Mouse (Mus musculus) A20 (cell line): ENCODE data around the gene Batf2.
"Not testable (repeated sequence)": the region's sequence is repeated elsewhere in the genome, so short reads cannot be mapped to it uniquely, and the experiment has no call there.

Experiments
- DNase-seq: peaks from one replicate; pipeline ENCODE4 v3.0.0-alpha.2; 2011; ENCODE audit warnings: low read depth, low spot score

Gene Batf2

DNA sequence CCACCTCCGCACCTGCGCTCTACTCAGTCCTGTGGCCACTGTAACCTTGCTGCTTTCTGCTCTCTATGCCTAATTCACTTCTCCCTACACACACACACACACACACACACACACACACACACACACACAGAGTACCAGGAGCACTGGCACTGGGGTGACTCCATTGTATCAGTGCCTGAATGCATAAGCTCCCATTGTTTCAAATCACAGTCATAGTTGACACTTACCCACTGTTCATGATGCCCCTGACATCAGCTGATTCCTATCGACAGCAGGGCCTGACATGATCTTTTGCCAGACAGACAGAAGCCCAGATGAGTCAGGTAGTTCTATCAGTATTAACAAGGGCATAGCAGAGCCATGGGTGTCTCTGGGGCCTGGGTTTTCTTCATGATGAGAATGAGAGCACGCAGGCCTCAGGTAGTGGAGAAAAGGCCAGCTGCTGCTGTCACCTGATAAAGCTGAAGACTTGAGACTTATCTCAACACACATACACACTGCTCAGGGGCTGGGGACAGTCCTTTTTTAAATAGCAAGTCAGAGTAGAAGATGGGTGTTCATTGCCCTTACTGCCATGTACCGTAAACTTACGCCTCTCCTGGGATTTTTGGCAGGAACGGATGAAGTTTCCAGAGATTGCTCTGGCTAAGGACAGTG lies 8.5 kb upstream of the Batf2 start:
- no peak for DNase-seq

DNA sequence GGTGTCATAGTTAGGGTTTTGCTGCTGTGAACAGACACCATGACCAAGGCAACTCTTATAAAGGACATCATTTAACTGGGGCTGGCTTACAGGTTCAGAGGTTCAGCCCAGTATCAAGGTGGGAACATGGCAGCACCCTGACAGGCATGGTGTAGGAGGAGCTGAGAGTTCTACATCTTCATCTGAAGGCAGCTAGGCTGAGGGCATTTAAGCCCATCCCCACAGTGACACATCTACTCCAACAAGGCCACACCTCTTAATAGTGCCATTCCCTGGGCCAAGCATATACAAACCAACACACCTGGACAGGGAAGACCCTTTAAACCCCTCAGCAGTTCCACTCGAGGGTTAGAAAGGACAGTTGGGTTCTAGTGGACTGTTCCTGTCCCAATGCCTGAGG lies 7.6 kb upstream of the Batf2 start:
- DNase-seq, result not testable (repeated sequence)

DNA sequence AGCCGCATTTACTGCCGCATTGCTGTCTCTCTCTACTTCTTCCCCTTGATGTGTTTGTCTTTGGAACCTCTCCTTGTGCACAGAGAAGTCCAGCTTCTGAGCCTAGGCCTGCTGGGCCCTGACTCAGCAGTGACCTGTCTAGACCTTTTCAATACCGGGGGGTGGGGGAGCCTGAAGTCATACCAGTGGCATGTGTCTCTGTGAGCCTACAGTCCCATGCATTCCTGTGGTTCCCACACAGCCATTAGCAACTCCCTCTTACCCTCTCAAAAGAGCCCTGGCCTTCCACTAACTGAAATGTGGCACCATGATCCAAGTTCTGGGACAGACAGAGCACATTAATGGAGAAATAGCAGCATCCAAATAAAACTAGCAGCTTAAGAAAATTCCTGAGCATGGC lies 4.4 kb upstream of the Batf2 start:
- no peak for DNase-seq

DNA sequence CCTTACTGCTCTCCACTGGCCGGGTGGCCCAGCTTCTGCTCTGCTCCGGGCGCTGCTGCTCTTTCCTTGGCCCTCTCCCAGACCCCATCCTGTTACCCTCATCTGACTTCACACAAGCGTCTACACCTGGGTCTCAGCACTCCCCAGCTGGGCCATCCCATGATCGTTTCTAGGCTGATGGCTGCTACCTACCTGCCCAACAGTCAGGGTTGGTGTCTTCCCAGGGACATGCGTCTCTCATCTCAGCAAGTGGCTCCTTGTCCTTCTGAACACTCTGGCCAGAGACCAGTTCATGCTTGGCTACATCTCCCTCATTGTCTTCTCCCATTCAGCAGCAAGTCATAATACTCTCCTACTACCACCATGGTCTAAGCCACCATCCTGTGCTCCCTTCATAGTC lies 1.1 kb upstream of the Batf2 start:
- DNase-seq, result no peak

DNA sequence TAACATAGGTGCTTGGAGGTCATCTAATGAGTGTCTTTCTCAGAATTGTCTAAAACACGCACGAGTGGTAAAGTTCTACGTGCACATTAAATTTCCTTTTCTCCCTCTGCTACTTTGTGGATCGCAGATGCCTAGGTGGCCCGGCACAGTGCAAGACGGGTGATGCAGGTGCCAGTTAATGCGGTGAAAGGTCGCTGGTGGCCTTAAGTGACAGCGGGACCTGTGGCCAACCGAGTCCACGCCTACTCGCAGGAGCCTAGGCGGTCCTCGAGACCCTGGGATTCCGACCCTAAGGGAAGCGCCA lies 457 bp upstream of the Batf2 start:
- no peak for DNase-seq

DNA sequence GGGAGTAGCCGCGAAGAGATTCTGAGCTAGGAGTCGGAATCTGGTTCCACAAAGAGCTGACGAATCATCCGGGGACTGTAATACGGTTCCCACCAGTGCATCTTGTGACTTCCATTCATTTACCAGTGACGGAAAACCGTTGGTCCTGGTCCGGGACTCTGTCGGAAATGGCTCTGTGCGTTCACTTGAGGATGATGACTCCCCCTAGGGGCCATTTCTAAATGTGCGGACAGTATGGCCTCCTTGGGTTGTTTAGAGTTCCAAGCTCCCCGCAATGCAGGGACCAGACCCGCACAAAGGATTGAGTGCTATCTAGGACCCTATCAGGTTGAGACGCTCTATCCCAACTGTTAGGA lies 589 bp downstream of the Batf2 start, which contains the start of gene Arl2:
Arl2 (minus strand) TSS at position 155 of the 356 bp plus-strand sequence.
- DNase-seq, result peak; percentile 93

DNA sequence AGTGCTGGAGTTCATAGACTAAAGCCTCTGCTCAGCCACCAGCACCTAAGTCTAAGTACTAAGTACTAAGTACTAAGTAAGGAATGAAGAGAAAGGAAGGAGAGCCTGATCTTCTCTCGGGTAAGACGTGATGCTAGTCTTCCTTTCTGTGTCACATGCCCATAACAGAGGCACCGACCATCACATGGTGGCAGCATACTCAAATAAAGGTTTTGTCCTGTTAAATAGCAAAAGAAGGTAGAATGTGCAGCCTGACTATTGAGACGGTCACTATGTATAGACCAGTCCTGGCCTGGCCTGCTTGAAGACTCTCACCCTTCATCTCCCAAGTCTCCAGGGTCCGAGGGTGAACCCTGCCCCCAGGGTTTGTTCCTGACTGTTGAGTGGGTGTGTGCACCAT lies 4.1 kb downstream of the Batf2 start:
- DNase-seq, result no peak

DNA sequence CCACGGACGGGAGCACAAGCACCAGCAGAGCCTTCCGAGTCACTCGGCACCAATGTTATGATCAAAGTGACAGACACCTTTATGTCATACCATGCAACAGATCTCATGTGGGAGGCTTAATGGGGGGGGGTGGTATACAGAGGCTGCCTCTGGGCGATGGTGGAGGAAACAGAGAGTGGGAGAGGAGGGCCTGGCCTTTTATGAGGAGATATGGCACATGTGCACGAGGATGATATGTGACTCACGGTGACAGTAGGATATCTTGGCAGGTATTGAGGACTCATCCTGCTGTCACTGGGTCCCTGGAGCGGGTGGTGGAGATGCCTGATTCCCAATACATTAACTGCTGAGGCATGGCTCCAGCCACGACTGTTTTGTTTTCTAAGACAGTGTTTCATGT lies 14.4 kb downstream of the Batf2 start:
- DNase-seq, result no peak

DNA sequence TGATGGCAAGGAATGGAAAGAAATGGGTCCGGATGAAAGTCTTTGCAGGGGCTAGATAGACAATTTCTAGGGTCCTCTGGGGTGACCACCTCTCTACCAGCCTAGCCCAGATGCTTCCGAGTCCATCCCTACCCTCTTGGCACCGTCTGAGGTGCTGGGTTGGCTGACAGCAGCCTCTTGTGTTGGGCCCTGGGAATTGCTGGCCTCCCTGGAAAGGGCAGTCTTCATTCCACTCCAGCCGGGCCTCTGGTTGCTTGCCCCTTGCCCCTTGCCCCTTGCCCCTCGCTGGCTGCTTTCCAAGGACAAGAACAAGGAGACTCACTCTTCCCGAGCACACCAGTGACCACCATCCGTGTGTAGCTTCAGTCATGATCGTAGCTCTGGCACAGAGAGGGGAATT lies 15.6 kb downstream of the Batf2 start:
- no peak for DNase-seq

DNA sequence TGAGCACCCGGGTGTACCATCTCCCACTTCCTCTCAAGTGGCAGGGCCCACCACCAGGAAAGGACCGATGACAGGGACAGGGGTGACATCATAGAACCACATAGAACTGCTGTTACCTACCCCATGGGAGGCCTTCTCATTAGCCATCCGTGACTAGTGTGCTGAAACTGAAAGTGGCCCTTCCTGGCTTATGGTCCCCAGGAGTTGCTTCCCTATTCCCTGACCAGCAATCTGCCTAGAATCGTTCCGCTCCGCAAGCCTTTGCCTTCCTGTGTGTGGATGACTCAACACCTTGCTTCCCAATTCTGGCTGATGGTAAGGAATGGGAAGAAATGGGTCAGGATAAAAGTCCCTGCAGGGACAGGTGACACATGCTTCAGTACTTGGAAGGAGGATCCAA lies 16.4 kb downstream of the Batf2 start:
- peak; percentile 24 for DNase-seq

DNA sequence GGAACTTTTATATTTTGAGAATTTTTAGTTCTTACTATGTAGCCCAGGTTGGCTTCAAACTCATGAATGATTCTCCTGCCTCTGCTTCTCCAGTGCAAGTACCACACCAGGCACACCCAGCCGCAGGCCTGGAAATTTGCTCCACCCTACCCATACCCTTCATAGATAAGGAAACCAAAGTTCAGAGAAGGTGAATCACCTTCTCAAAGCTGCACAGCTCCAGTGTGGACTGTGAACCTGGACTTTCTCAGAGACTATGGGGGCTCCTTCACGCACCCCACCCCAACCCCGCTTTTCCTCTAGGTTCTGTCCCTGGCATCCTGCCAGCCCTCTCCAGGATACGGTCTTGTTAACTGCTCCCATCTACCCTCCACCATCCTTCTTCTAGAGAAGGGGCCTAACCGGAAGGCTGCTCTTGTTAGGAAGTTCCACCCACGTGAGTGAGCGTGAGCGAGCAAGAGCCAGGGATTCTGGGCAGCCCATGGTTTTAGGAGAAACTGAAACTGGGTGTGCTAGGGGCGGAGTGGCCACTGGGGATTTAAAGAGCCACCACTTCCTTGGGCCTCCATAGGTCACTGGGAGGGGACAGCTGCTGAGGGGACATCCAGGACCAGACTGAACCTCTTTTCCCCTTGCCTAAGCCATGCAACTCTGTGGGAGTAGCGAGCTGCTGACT lies 23.2 kb downstream of the Batf2 start:
- DNase-seq, result no peak

DNA sequence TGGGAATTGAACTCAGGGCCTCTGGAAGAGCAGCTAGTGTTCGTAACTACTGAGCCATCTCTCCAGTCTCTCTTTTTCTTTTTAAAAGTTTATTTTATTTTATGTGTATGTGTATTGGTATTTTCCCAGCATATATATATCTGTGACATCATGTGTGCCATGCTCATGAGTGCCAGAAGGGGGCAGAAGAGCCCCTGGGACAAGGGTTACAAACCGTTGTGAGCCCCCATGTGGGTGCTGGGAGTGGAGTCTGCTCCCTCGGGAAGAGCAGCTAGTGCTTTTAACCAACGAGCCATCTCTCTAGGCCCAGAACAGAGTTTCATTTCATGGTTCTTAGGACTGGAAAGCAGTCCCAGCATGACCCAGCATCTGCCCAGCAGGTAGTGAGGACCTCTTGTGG lies 26.0 kb downstream of the Batf2 start:
- DNase-seq, result peak; percentile 30

DNA sequence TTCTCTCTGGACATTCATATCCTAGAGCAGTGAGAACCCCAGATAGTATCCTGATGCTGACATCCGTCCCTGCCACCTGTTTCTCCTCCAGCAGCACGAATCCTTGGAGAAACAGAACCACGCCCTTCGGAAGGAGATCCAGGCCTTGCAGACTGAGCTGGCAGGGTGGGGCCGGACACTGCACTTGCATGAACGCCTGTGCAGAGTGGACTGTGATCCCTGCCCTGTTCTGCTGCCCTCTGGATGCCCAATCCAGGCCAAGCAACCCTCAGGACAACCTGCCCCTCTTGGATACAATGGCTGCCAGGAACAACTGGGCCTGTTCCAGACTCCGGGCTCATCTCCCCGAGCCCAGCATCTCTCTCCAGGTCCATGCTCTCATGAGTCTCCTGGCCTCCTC lies 30.4 kb downstream of the Batf2 start:
- DNase-seq, result no peak

DNA sequence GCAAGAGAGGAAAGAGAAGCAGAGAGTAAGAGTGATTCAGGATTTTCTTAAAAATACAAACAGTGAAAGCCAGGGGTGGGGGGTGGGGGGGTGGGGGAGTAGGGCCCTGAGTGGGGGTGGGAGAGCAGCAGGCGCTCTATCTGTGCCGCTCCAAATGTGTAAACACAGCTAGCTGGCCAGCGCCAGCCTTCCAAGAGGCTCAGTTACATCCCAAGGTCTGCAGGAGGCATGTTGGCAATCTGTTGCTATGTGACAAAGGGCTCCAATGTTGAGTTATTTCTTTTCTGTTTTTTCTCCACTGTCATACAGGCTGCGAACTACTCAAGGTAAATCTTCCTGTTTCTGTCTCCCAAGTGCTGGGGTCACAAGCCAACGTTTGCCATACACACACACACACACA lies 34.0 kb downstream of the Batf2 start:
- DNase-seq, result no peak

DNA sequence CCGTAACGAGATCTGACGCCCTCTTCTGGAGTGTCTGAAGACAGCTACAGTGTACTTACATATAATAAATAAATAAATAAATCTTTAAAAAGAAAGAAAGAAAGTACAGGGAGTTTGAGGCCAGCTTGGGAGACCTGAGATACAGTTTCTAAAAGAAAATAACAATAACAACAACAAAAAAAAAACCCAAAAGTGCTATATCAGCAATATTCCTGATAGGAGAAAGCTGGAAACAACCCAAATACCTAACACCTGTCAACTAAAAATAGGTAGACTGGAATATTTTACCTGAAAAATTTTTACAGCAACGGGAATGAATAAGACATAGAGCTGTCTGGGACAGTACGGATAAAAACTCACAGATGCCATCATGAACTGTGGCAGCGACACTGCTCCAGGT lies 38.0 kb downstream of the Batf2 start:
- no peak for DNase-seq

DNA sequence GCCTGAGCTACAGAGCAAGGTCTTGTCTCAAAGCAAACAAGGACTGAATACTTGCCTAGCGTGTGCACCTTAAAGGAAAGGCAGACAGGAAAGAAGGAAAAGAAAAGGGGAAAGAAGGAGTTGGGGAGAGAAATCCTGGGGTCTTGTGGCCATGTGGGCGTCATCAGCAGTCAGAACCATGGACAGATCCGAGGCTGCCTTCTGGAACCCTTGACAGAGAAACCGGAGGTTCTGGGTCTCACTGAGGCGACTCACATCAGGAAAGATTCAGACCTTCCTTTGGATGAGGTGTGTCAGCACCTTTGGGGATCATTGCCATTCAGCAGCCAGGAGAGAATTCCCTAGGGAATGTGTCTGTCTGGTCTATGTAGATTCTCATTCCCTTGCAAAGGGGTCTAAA lies 40.8 kb downstream of the Batf2 start:
- peak; percentile 25 for DNase-seq

DNA sequence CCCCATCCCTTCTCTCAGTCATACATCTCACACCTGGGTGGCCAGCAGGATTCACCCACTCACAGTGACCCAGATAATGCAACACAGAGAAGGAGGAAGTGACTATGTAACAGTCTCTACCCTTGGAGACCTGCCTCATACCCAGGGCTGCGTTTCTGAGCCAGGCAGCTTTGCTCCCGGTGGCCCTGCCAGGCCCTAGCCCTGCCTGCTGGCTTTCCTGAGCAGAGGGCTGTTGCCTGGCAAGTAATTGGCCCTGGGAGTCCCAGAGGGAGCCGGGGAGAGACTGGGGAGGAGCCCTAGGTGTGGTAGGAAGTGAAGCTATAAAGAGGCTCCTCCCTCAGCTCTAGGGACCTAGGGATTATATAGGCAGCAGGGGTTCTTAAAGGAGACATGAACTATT lies 41.8 kb downstream of the Batf2 start:
- no peak for DNase-seq

DNA sequence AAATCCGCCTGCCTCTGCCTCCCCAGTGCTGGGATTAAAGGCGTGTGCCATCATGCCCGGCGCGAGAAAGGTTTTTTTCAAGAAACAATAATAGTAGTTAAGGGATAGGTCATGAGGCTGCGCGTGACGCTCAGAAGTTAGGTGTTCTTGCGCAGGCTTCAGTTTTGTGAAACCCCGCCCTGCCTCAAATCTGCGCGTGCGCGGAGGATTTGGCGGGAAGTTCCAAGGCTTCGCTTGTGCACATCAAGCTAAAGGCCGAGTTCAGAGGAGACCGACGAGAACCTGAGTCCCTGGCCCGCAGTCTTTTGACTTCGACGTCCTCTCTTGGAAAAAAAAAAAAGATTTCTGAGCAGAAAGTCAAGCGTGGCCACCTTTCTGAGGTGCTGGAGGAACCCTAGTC lies 43.3 kb downstream of the Batf2 start, which contains the start of gene Majin:
Majin (plus strand) TSS at position 258 of the 400 bp plus-strand sequence.
- DNase-seq, result no peak

DNA sequence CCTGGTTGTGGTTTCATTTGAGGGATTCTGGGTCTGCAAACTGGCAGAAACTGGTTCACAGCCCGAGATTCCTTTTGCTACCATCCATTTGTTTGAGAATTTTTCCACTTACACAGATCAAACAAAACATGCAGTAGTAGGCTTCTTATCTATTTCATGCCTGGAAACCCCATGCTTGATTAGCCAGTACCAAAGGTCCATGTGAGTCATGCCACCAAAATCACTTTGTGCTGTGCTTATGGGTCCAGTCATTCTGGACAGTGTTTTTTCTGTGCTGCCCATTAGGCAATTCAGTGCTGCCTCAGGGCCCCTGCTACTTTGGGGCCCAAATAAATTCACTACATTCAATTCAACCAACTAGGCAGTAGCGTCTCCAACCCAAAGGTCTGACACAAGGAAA lies 63.5 kb downstream of the Batf2 start:
- DNase-seq, result no peak

DNA sequence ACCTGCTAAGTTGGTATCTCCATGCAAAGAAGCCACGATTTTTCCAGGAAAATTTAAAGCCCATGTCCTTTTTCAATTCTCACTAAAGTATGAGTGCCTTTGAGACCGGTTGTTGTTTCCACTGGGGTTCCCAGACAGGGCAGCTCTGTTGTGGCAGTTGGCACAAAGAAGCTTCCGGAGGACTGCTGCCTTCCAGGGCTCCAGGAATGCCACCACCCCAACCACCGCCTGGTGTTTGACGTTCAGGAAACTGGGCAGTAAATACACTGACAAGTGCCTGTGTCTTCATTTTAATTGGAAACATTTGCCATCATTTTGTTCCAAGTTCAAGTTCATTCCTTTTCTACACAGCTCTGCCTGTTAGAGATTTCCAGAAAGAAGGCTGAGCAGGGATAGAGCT lies 65.9 kb downstream of the Batf2 start:
- DNase-seq, result no peak

DNA sequence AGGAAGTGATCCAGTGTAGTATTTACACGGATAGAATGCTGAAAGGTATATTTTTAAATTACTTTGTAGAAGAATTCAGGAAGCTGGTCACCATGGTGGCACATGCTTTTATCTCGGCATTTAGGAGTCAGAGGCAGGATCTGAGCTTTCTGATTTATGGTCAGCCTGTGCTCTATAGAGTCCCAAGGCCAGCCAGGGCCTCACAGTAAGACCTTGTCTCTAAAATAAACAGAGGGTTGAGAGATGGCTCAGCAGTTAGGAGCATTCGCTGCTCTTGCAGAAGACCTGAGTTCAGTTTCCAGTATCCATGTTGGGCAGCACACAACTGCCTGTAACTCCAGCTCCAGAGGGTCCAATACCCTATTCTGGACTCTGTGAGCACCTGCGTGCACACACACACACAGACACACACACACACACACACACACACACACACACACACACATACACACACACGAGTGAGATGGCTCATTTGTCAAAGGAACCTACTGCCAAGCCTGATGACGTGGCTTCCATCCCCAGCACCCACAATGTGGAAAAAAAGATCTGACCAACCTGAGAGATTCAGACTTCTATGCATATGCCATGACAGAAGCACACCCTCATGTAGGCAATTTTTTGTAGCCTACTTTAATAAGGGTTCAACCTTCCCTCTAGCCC lies 75.4 kb downstream of the Batf2 start:
- DNase-seq, result no peak

DNA sequence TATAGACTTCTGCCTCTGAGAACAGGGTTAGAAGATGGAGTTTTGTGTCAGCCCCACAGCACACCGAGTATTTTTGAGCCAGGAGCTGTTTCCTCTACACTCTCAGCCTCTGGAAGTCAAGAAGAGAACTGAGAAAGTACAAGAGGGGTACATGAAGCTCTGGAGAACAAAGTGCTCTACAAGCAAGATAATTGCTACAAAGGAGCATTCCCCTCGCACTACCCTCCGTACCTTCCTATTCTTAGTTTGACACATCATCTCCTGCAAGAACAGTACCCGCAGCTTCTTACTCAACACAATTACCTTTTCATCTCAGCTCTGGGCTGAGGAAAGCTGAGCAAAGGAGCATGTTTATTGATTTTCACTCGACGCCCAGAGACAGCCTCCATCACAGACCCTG lies 77.8 kb downstream of the Batf2 start:
- no peak for DNase-seq
